9 mouse cellular contexts compared by ENCODE assay signal in genomic region chr4:95483571-95483970, GRCm38 (mm10).
DNase-seq lines count a peak whose midpoint lies in the region; ATAC-seq and TF ChIP-seq lines count a peak whose summit lies in the region.
"Had no signal": no experiment of that assay in that cellular context is flagged by ENCODE, and none has a peak within 500 bp of the region (broad histone marks: within the 10 kb centered on the region; RNA-seq: fewer than 3 reads in every experiment).

No protein-coding gene starts in this region.

- no peak for ATAC-seq in liver, embryonic 12.5 days
- peak; percentile 48; the same call in 1 of the 2 replicates for ATAC-seq in heart, embryonic 12.5 days (ENCODE audit: insufficient number of reproducible peaks, low FRiP score)

- 22% methylated on average over 6 of the region's 6 CpGs for WGBS in liver, adult 2 months
- 48% methylated on average over 6 of the region's 6 CpGs for WGBS in liver, embryonic 12.5 days (ENCODE audit: insufficient replicate concordance)
- 40% methylated on average over 6 of the region's 6 CpGs for WGBS in heart, embryonic 12.5 days

- no peak for TF ChIP-seq CTCF in liver, adult 2 months (IDR thresholded peaks at IDR 0.05; ENCODE audit: low read depth, low read length)

- H3K4me1 ChIP-seq in liver, adult 2 months (ENCODE audit: control insufficient read depth, insufficient read depth, low read length): peaks cover 8% of the 10 kb centered on the region; the same call in 1 of the 2 replicates
- H3K4me1 ChIP-seq in liver, embryonic 12.5 days: peaks cover 8% of the 10 kb centered on the region; the same call in 1 of the 2 replicates
- H3K4me1 ChIP-seq in heart, embryonic 12.5 days (replicated peaks): peaks cover 20% of the 10 kb centered on the region

- H3K9ac ChIP-seq in liver, adult 2 months (ENCODE audit: low read depth, low read length): no peak overlapping the region
- no peak overlapping the region for H3K9ac ChIP-seq in liver, embryonic 12.5 days
- no peak overlapping the region for H3K9ac ChIP-seq in heart, embryonic 12.5 days

- H3K4me2 ChIP-seq in liver, embryonic 12.5 days: no peak overlapping the region
- no peak overlapping the region for H3K4me2 ChIP-seq in heart, embryonic 12.5 days

- no peak overlapping the region for H3K27ac ChIP-seq in liver, adult 2 months (replicated peaks; ENCODE audit: insufficient read depth, low read depth, low read length)
- H3K27ac ChIP-seq in liver, embryonic 12.5 days: no peak overlapping the region
- 0 out of 2 replicates have a peak overlapping the region, but pooled peaks have one; percentile 35 for H3K27ac ChIP-seq in heart, embryonic 12.5 days (ENCODE audit: poor library complexity, severe bottlenecking)

- no peaks in the 10 kb centered on the region for H3K27me3 ChIP-seq in liver, adult 2 months (ENCODE audit: control insufficient read depth, insufficient read depth, low read length)
- H3K27me3 ChIP-seq in liver, embryonic 12.5 days (replicated peaks): no peaks in the 10 kb centered on the region
- no peaks in the 10 kb centered on the region for H3K27me3 ChIP-seq in heart, embryonic 12.5 days (replicated peaks)

- H3K4me3 ChIP-seq in liver, adult 2 months (ENCODE audit: insufficient read depth, low read depth, low read length): no peak overlapping the region
- no peak overlapping the region for H3K4me3 ChIP-seq in liver, embryonic 12.5 days
- H3K4me3 ChIP-seq in heart, embryonic 12.5 days: no peak overlapping the region
- H3K4me3 ChIP-seq: erythroblast, embryonic 14.5 days had no signal

- no peaks in the 10 kb centered on the region for H3K79me2 ChIP-seq in liver, adult 2 months (ENCODE audit: control insufficient read depth, insufficient read depth, low read length)

- no peaks in the 10 kb centered on the region for H3K36me3 ChIP-seq in liver, adult 2 months (ENCODE audit: control insufficient read depth, insufficient read depth, low read length)
- H3K36me3 ChIP-seq in liver, embryonic 12.5 days: no peaks in the 10 kb centered on the region
- H3K36me3 ChIP-seq in heart, embryonic 12.5 days: no peaks in the 10 kb centered on the region

- no peak for TF ChIP-seq POLR2A in liver, adult 2 months (IDR thresholded peaks at IDR 0.05; ENCODE audit: extremely low read depth, insufficient read depth, low read length)

- peak; percentile 85 for DNase-seq in liver, adult 2 months (ENCODE audit: extremely low read depth, low read depth, low spot score)
- DNase-seq in kidney, postnatal 36 days: peak; percentile 35 to 47
- peak; percentile 45 for DNase-seq in testis, postnatal 14 days (ENCODE audit: low spot score)
- DNase-seq in MN1 (ENCODE audit: low spot score) (no peak), liver (no peak)
- no peak for DNase-seq in c-Kit-positive CD71-positive TER-119-positive erythroid progenitor cells, embryonic 14.5 days (ENCODE audit: low spot score)

- H3K9me3 ChIP-seq in liver, embryonic 12.5 days (replicated peaks): no peaks in the 10 kb centered on the region
- no peaks in the 10 kb centered on the region for H3K9me3 ChIP-seq in heart, embryonic 12.5 days (replicated peaks)

Comparison
In these comparisons a context has a peak if more than half of its experiments do, and no peak if none do; other contexts are left out.
1. DNase-seq: peak in liver, adult 2 months (single experiment), kidney, postnatal 36 days (2 of 2) and testis, postnatal 14 days (single experiment); none in MN1 (single experiment), liver (single experiment) and c-Kit-positive CD71-positive TER-119-positive erythroid progenitor cells, embryonic 14.5 days (single experiment).